28 mouse cellular contexts compared by ENCODE assay signal in the genomic region with DNA sequence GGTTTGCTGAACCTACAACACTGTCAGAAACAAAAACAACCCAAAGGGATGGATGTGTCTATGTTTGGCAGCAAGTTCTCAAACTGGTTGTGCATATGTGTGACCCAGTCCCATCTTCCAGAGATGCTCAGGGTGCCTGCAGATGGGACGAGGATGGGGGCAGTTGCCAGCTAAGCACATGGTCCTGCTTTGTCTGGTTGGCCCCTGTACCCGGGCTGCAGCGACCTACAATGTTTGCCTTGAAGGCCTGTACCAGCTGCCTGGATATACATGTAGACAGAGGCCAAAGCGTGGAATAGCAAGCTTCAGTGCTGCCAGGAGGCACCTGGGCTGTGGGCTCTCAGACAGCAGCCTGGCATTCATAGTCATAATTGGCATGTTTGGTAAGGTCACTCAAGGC. TPM values are rescaled to one million over a fixed set of nuclear protein-coding genes. Genes with fewer than 3 reads are reported as not detected.
"Had no signal": no experiment of that assay in that cellular context is flagged by ENCODE, and none has a peak within 500 bp of the region (broad histone marks: within the 10 kb centered on the region; RNA-seq: fewer than 3 reads in every experiment).

No protein-coding gene starts in this region.

- DNase-seq: gastrocnemius, postnatal 14 days; gastrocnemius, postnatal 36 days; heart, adult 11 months; heart, adult 2 months; heart, postnatal 14 days; heart, postnatal 36 days; kidney, adult 11 months; kidney, adult 2 months; kidney, adult 9 months; kidney, postnatal 14 days; kidney, postnatal 36 days; layer of hippocampus, adult 9-11 months; layer of hippocampus, postnatal 36 days had no signal

- H3K4me1 ChIP-seq: heart, embryonic 15.5 days; kidney, embryonic 15.5 days; limb, embryonic 13.5 days; limb, embryonic 15.5 days; liver, embryonic 12.5 days had no signal

- H3K4me3 ChIP-seq: heart, adult 2 months; heart, embryonic 13.5 days; heart, embryonic 15.5 days; hindbrain, embryonic 13.5 days; hindbrain, embryonic 15.5 days; kidney, embryonic 15.5 days; left cerebral cortex, adult 2 months; limb, embryonic 13.5 days; limb, embryonic 15.5 days; liver, embryonic 12.5 days had no signal

- H3K9ac ChIP-seq: heart, embryonic 13.5 days; heart, embryonic 15.5 days; hindbrain, embryonic 13.5 days; hindbrain, embryonic 15.5 days; kidney, embryonic 15.5 days; limb, embryonic 13.5 days; limb, embryonic 15.5 days; liver, embryonic 12.5 days; liver, embryonic 14.5 days had no signal

- H3K4me2 ChIP-seq: heart, embryonic 11.5 days; heart, embryonic 13.5 days; heart, embryonic 15.5 days; hindbrain, embryonic 13.5 days; hindbrain, embryonic 15.5 days; kidney, embryonic 15.5 days; limb, embryonic 13.5 days; limb, embryonic 15.5 days; liver, embryonic 12.5 days had no signal

- ATAC-seq: hindbrain, postnatal 0 days; intestine, embryonic 16.5 days; liver, embryonic 12.5 days had no signal

- H3K36me3 ChIP-seq: heart, embryonic 13.5 days; heart, embryonic 15.5 days; kidney, embryonic 15.5 days; limb, embryonic 13.5 days; limb, embryonic 15.5 days; liver, embryonic 12.5 days had no signal

- H3K27me3 ChIP-seq: heart, embryonic 13.5 days; heart, embryonic 15.5 days; hindbrain, embryonic 13.5 days; hindbrain, embryonic 15.5 days; kidney, embryonic 15.5 days; limb, embryonic 13.5 days; limb, embryonic 15.5 days; liver, embryonic 12.5 days had no signal

- H3K9me3 ChIP-seq: heart, embryonic 13.5 days; heart, embryonic 15.5 days; hindbrain, embryonic 13.5 days; hindbrain, embryonic 15.5 days; kidney, embryonic 15.5 days; limb, embryonic 13.5 days; limb, embryonic 15.5 days; liver, embryonic 12.5 days had no signal

- H3K27ac ChIP-seq: heart, adult 2 months; heart, embryonic 13.5 days; heart, embryonic 15.5 days; hindbrain, embryonic 13.5 days; hindbrain, embryonic 15.5 days; hindbrain, postnatal 0 days; kidney, embryonic 15.5 days; kidney, postnatal 0 days; left cerebral cortex, adult 2 months; limb, embryonic 13.5 days; limb, embryonic 15.5 days; liver, embryonic 12.5 days; liver, embryonic 14.5 days had no signal

RNA-seq across cellular contexts. Expression of gene Wscd1, which starts 35.8 kb away (rescaled TPM):
- total RNA-seq: hematopoietic stem cell, adult 5-6 weeks had no signal
